Mouse (Mus musculus) ovary, adult 18-20 months (tissue): ENCODE measurements around the gene Sox11.

ENCODE experiments used
- DNase-seq: peaks from one replicate; pipeline ENCODE4 v3.0.0; 2022; ENCODE audit warnings: low spot score, mixed read lengths

Sox11 gene

DNA sequence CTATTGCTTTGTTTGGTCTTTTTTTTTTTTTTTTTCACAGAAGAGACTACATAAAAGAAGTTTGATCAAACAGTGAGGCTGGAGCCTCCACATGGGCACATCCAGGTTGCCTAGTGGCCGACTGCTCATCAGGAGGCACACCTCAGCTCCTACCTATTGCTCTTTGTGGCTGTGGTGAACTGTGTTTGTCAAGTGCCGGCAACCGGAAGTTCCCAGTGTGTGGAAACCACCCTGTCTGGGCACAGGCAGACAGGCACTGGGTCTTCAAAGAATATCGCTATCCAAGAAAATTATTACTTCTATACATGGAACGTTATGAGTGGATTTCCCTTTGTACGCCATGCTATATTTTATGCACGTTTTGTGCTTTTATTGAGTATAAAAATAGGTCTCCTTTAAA lies 6.0 kb downstream of the Sox11 start:
- no peak for DNase-seq

DNA sequence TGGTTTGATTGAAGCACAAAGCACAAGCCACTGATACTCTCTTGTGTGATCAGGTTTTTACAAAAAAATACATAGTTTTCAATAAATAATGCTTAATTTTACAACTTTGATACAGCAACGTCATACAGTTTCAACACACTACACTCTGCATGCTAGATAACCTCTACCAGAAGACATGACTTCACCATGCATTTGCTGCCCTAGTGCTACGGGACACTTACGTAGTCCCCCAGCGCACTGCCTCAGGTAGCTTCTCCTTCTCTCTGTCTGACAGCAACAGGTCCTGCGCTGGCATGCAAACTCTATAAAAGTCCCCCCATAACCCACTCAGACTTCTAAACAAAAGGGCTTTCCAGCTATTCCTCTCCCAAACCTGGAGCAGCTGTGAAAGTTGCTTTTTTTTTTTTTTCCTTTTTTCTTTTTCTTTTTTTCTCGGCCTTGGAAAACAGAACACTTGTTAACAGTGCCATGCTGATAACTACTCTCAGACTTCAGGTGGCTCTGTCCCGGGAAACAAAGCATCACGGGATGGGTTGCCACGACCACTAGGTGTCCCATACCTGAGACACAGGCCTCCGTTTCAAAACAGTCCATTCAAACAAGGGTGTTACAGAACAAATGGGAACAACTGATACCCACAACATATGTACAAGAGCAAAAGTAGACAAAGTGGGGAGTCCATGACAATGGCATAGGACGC lies 6.9 kb downstream of the Sox11 start:
- no peak for DNase-seq

DNA sequence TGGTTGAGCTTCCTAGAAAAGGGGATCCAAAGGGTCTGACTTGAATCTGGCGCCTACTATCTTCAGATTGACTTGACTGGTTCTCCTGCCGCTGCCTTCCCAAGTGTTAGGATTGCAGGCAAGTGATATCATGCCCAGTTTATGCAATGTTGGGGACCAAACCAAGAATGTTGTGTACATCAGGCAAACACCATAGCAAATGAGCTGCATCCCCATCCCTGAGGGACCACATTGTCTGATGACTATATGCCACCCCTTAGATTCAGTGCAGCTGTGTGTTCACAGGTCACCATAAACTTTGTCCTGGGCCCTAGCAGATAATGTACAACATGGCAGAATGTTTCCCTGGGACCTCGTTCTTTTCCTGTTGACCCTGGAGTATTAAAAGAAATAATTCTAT lies 8.8 kb downstream of the Sox11 start:
- no peak for DNase-seq

DNA sequence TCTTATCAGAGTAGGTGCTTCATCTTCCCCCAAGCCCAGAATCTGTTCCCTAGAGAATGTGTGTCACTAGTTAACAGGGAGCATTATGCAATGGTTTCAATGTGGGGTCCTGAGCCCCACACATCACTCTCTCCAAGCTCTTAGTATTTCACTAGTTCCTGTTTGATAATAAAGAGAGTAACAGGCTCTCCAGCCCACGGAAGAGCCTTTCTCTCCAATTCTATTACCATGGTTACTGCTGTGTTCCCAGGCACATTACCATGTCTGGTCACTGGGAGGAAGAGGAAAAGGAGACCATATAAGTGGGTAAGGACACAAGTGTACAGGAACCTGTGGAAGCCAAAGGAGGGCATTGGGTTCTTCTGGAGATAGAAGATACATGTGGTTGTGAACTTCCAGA lies 19.0 kb downstream of the Sox11 start:
- DNase-seq, result no peak

DNA sequence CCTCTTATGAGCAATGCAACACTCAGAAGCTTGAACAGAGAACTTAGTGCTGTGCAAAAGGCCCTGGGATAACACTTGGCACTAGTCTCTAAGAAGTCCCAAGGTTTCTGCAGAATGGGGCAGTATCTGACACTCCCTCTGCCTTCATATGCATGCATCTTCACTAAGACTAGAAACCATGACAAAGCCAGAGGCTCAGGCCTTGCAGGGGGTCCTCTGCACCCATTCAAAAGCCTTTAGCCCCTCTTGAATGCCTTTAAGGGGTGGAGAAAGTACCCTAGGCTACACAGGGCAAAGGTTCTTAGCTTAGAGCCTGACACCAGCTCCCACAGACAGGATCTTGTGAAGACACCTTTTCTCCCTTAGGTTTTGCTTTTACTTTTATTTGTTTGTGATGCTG lies 21.7 kb downstream of the Sox11 start:
- DNase-seq, result no peak

DNA sequence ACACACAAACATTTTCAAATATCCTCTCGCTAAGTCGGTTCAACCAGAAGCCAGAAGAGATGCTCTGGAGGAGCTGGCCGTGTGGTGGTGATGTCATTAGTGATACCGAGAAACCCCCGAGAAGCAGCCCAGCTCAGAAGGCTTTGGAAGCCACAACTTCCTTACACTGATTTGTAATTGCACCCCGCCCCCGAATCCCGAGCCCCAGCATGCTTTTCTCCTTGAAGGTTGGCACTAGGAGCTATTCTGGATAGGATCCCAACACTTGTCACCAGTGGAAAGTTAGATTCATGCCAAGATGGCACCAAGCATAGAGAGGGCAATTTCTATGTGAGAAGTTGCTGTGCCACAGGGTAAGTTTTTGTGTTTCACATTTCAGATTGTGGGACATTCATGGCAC lies 29.4 kb downstream of the Sox11 start:
- no peak for DNase-seq

DNA sequence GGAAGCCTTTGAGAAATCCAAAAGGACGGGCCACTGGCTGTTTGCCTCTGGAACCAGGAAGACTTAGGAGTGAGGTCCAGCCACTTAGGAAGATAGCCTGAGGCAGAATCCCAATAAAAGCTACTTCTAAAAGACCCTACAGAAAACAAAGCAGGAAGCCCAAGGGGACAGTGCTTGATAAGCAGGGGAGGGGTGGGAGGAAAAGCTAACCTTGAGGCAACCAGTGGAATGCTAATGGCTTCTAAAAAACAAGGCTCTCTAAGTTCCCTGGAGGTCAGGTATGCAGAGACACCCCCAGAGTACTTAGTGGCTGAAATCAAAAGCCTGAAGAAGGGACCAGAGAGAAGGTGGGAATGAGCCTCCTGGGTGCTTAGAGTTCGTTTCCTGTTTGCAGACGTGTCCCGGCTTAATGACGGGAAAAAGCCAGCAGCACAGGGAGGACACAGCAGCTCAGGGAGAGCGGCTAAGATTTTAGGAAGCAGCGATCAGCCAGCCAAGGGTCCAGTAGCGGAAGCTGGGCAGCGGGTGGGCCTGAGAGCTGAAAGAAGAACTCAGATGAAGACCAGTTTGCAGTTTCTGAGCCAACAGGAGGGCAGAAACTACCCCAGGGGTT lies 30.4 kb downstream of the Sox11 start:
- DNase-seq, result no peak

DNA sequence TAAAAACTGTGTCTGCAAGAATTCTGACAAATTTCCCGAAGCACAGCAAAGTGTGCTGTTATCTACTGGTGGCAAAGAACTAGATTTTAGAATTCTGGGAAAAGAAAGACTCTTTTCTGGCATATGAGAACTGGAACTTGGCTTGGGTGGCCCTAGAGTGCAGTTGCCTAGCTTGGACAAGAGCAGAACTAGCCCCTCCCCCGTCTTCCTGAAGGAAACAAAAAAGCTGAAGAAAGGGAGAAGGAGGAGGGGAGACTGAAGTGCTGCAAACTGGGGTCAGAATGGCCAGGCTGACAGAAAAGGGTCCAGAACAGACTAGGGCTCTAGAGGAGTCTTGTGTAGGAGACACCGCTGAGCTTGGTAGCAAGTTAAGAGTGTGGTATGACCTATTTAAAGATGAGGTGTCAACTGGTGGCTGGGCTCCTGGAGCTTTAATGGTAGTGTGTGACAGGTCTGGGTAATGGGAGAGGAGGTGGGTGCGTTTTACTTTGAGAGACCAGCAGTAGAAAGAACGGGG lies 31.0 kb downstream of the Sox11 start:
- DNase-seq, result no peak

DNA sequence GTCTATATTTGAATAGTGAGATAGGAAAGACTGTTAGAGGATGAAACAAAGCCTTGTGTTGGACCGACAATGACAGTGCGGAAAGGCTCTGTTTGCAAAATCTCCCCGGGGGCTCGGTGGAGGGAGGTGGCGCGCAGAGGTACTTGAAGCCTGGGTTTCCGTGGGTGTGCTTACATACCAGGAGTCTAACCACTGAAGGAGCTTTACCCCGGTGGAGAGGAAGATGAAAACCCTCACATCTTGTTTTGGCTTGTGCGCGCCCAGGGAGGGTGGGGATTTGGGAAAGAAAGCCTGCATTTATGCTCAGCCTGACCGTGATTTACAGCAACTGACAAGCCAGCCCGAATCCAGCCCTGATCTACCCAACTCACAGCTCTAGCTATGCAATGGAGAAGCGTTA lies 31.7 kb downstream of the Sox11 start:
- no peak for DNase-seq

DNA sequence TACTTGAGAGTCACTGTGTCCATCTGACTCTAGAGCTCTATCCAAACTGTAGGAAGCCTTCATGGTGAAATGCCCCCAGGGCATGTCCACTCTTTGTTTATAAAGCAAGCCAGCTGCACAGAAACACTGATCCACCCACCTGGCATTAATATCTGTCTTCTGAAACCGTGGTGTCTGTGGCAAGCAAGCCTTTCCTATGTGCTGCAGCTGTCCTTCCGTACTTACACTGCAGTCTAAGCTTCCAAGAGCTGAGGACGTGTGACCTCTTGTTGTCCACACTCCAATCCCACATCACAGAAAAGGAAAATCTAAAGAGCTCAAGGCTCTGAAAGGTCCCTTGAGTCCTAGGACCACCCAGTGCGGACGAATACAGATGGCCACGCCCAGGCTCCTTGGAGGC lies 32.4 kb downstream of the Sox11 start:
- no peak for DNase-seq

DNA sequence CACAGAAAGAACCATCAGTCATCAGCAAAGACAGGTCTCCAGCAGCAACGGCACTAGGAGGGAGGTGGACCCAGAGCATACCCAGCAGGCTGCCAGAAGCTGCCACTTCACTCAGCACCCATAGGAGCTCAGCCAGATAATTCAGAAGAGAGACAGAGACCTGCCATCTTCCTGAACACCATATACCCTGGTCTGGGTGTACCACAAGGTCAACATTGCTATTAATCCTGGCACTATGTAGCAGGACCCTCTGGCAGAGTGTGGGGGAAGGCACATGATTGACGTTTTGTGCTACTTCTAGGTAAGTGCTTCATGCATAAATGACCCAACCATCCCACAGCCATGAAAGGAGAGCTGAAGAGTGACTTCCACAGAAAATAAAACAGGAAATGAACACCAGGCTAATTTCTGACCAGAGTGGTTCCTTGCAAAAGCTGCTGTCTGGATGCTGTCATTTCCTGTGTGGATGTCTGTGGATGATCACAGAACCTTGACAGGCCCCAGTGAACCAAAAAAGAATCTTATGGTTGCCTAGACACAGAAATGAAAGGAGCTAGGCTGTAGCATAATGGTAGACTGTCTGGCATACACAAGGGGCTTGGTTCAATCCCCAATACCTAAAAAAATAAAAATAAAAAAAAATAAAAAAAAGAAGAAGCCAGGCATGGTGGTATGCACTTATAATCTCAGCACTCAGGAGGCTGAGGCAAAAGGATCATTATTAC lies 37.5 kb downstream of the Sox11 start:
- no peak for DNase-seq

DNA sequence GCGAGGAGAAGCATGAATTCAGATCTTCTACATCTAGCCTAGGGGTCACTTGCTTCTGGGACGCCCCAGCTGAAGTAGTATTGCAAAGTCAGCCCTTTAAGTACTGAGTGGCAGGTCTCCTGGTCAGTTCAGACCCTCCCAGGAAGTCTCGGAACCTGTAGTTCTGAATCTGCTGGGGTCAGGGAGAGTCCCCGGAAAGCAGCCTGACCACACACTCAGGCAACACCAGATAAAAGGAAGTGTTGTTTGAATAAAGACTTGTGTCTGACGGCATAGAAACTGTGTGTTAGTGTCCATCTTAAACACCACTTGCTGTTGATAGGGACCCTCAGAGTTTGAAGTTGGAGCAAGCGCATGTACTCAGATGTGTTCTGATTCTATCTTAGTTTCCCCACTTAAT lies 39.2 kb downstream of the Sox11 start:
- DNase-seq, result no peak

DNA sequence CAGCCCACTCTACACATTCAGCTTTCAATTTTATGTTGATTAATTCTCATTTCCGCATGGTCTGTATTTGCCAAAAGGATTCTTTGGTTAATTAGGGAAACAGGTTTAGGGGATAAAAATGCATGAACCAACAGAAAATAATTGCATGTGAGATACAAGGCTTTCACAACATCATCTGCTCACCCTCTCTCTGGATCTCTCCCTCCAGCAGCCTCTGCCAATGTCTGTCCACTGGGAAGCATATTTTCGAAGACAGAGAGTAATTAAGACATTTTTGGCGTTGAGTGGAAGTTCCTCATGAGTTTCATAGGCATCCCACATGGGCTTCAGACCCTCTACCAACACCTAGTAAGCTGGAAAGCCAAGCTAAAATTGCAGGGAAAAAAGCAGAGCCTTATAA lies 43.7 kb downstream of the Sox11 start:
- DNase-seq, result no peak

DNA sequence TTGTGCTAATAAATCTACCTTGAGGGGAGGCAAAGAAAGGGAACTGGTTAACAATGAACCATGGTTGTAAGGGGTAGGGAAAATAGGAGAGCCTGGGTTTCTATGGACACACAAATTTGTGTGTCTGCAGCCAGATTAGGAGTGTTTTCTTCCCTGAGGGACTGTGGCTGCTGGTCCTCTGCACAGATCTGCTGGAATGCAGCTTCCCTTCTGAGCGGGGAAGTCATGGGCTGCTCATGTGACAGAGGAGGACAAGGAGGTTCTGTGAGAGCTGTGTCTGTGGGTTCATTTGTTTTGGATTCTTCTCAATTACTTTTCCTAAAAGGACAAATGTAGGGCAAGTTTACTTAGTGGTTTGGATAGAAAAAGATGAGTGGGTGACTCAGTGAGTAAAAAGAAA lies 48.2 kb downstream of the Sox11 start:
- no peak for DNase-seq

DNA sequence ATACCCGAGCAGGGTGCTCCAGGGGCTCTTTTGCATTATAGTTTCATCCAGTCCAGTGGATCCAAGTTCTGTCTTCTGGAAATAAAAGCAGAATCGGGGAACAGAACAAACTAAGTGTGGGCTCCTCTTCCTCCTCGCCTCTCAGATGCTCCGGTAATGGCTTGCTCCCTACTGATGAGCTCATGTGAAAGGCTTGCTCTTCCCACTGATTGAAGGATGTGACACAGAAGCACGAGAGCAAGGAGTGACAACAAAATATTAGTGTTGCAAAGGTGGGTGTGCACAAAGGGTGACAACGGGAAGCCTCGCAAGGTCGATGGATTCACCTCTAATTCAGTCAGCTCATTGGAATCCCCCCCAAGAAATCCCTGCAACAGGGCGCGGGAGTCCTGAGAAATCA lies 48.6 kb downstream of the Sox11 start:
- no peak for DNase-seq

DNA sequence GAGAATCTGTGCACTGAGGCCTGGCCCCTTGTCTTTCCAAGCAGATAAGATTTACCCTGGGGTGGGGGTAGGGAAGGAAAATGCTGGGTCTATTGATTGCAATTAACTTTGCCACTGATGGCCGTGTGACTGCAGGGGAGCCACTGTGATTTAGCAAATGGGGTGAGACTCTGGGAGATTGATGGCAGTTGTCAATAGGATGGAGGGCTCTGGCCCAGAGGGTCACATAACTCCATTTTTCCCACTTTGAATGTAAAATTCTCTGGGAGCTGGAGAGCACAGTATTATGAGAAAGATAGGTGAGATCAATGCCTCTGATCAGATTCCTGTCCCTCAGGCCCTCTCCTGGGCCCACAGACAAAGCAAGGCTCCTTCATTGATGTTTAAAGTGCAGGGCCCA lies 49.2 kb downstream of the Sox11 start:
- no peak for DNase-seq
